Mouse (Mus musculus): ENCODE results near the gene Cyth1. TPM values are rescaled to one million over a fixed set of nuclear protein-coding genes. Genes with fewer than 3 reads are reported as not detected.

Cyth1 gene
- polyA plus RNA-seq, 1 experiment, result 47.7 TPM

DNA sequence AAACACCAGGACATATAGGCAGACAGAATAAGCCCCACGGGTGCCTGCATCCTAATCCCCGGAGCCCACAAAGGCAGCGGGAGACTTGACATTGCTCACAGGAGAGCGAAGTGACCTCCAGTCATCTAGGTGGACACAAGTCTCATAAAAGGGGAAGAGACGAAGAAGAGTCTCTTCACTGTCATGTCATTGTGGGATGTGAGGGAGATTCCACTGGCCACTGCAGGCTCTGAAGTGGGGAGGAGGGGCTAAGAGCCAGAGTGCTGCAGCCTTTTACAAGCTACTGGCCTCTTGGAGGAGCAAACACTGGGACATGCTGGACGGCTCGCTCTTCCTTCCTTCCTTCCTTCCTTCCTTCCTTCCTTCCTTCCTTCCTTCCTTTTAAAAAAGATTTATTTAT lies 13.5 kb downstream of the Cyth1 start:
- TF ChIP-seq POLR2A (IDR thresholded peaks at IDR 0.05; ENCODE audit: low read depth, low read length) (no peak), CTCF (IDR thresholded peaks at IDR 0.05; ENCODE audit: extremely low read depth, insufficient read depth, insufficient read length, insufficient replicate concordance) (no peak)
- no peak for DNase-seq (ENCODE audit: low read depth in 1 of 2, low spot score in 2 of 2)
- H3K27ac ChIP-seq (ENCODE audit: insufficient read depth, low read length), result peak overlapping the region; percentile 48
- no peak overlapping the region for H3K4me3 ChIP-seq (ENCODE audit: extremely low read depth, insufficient read depth, insufficient read length)
- no peaks in the 10 kb centered on the region for H3K27me3 ChIP-seq (ENCODE audit: control insufficient read depth, insufficient read depth, low read length)
- 66% methylated on average over 7 of the region's 7 CpGs for WGBS
- no peaks in the 10 kb centered on the region for H3K36me3 ChIP-seq (ENCODE audit: control insufficient read depth, insufficient read depth, low read length)
- peaks cover 68% of the 10 kb centered on the region; the same call in 1 of the 2 replicates for H3K4me1 ChIP-seq (ENCODE audit: control insufficient read depth, insufficient read depth, insufficient read length)

DNA sequence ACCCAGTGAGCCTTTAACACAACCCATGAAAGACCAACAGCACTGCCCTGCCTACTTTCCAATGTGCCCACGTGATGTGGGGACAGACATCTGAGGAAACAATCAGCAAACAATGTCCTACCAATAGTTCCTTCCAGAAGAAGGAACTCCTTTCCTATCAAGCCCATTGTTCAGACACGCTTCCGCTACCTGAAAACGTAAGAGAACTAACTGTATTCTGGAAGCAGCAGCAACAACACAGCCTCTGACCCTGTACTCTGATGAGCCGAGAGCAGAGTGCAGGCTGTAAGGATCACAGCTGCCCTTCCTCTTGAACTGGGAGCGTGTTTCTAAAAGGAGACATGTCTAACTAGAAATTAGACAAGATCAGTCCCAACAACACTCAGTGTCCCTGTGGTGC lies 13.9 kb downstream of the Cyth1 start:
- peak overlapping the region; percentile 48 for H3K27ac ChIP-seq (ENCODE audit: insufficient read depth, low read length)
- H3K36me3 ChIP-seq (ENCODE audit: control insufficient read depth, insufficient read depth, low read length), result no peaks in the 10 kb centered on the region
- TF ChIP-seq POLR2A (IDR thresholded peaks at IDR 0.05; ENCODE audit: low read depth, low read length), result no peak
- TF ChIP-seq CTCF (IDR thresholded peaks at IDR 0.05; ENCODE audit: extremely low read depth, insufficient read depth, insufficient read length, insufficient replicate concordance), result no peak
- no peak overlapping the region for H3K4me3 ChIP-seq (ENCODE audit: extremely low read depth, insufficient read depth, insufficient read length)
- H3K27me3 ChIP-seq (ENCODE audit: control insufficient read depth, insufficient read depth, low read length), result no peaks in the 10 kb centered on the region
- DNase-seq (ENCODE audit: low read depth in 1 of 2, low spot score in 2 of 2), result no peak
- 63% methylated on average over 6 of the region's 6 CpGs for WGBS
- H3K4me1 ChIP-seq (ENCODE audit: control insufficient read depth, insufficient read depth, insufficient read length), result peaks cover 64% of the 10 kb centered on the region; the same call in 1 of the 2 replicates

GRCm38 (mm10) chr11:118233924-118234323 lies 14.5 kb downstream of the Cyth1 start:
- TF ChIP-seq POLR2A (IDR thresholded peaks at IDR 0.05; ENCODE audit: low read depth, low read length) (no peak), CTCF (IDR thresholded peaks at IDR 0.05; ENCODE audit: extremely low read depth, insufficient read depth, insufficient read length, insufficient replicate concordance) (no peak)
- Histone ChIP-seq H3K4me3 (ENCODE audit: extremely low read depth, insufficient read depth, insufficient read length) (no peak overlapping the region), H3K27me3 (ENCODE audit: control insufficient read depth, insufficient read depth, low read length) (no peaks in the 10 kb centered on the region), H3K4me1 (ENCODE audit: control insufficient read depth, insufficient read depth, insufficient read length) (peaks cover 60% of the 10 kb centered on the region), H3K36me3 (ENCODE audit: control insufficient read depth, insufficient read depth, low read length) (no peaks in the 10 kb centered on the region), H3K27ac (ENCODE audit: insufficient read depth, low read length) (no peak overlapping the region)
- no peak for DNase-seq (ENCODE audit: low read depth in 1 of 2, low spot score in 2 of 2)
- 63% methylated on average over 3 of the region's 3 CpGs for WGBS

DNA sequence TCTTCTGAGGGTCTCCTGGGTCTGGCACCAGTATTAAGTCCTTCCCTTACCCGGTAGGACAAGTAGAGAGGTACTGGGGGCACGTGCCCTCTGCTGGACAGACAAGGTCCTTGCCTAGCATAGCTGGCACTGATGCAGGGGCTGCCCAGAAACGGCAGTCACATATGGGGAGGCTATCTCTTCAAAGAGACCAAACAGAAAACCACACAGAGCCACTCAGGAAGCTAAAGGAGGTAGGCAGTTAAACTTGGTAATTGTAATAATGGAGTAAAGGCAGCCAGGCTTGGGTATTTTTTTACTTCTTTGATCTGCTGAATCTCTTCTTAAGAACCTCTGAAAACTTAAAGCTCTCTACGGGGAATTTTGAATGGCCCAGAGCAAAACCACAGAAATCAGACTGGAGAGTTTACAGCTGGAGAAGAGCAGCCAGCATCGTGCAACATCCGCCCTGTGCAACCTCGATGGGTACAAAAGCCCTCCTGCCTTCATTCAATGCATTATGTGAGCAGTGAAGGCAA lies 16.0 kb downstream of the Cyth1 start:
- DNase-seq (ENCODE audit: low read depth in 1 of 2, low spot score in 2 of 2), result peak; percentile 66 to 73

DNA sequence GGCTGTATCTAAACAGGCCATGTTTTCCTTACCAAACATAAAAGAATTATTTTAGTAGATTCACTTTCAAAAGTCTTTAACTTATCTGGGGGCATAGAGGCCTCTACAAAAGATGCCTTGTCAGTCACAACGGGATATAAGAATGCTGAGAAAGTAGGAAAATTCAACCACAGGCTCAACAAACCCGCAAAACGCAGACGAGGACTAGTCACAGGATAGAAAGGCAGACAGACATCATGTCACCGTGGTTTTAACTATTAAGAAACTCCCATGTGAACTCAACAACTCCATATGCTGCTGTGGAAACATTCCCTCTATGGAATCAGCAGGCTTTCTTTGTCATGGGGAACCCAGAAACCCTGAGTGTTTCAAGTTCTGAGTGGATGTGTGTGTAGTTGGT lies 18.5 kb downstream of the Cyth1 start:
- no peak for DNase-seq (ENCODE audit: low read depth in 1 of 2, low spot score in 2 of 2)
- no peaks in the 10 kb centered on the region for H3K27me3 ChIP-seq (ENCODE audit: control insufficient read depth, insufficient read depth, low read length)
- TF ChIP-seq POLR2A (IDR thresholded peaks at IDR 0.05; ENCODE audit: low read depth, low read length) (no peak), CTCF (IDR thresholded peaks at IDR 0.05; ENCODE audit: extremely low read depth, insufficient read depth, insufficient read length, insufficient replicate concordance) (no peak)
- no peak overlapping the region for H3K4me3 ChIP-seq (ENCODE audit: extremely low read depth, insufficient read depth, insufficient read length)
- 54% methylated on average over 5 of the region's 5 CpGs for WGBS
- peak overlapping the region; percentile 55; the same call in 1 of the 2 replicates for H3K27ac ChIP-seq (ENCODE audit: insufficient read depth, low read length)
- H3K4me1 ChIP-seq (ENCODE audit: control insufficient read depth, insufficient read depth, insufficient read length), result peaks cover 60% of the 10 kb centered on the region
- no peaks in the 10 kb centered on the region for H3K36me3 ChIP-seq (ENCODE audit: control insufficient read depth, insufficient read depth, low read length)

More for the DNA sequence above, 16.0 kb downstream of the Cyth1 start:
- H3K27ac ChIP-seq (ENCODE audit: insufficient read depth, low read length), result peak overlapping the region; percentile 80
- no peaks in the 10 kb centered on the region for H3K36me3 ChIP-seq (ENCODE audit: control insufficient read depth, insufficient read depth, low read length)
- peaks cover 57% of the 10 kb centered on the region for H3K4me1 ChIP-seq (ENCODE audit: control insufficient read depth, insufficient read depth, insufficient read length)
- H3K4me3 ChIP-seq (ENCODE audit: extremely low read depth, insufficient read depth, insufficient read length), result peak overlapping the region; percentile 33; the same call in 1 of the 2 replicates
- WGBS, result 1% methylated on average over 7 of the region's 7 CpGs
- H3K27me3 ChIP-seq (ENCODE audit: control insufficient read depth, insufficient read depth, low read length), result no peaks in the 10 kb centered on the region
- TF ChIP-seq CTCF (IDR thresholded peaks at IDR 0.05; ENCODE audit: extremely low read depth, insufficient read depth, insufficient read length, insufficient replicate concordance) (peak; percentile 63; the same call in 1 of the 2 replicates), POLR2A (IDR thresholded peaks at IDR 0.05; ENCODE audit: low read depth, low read length) (no peak)

DNA sequence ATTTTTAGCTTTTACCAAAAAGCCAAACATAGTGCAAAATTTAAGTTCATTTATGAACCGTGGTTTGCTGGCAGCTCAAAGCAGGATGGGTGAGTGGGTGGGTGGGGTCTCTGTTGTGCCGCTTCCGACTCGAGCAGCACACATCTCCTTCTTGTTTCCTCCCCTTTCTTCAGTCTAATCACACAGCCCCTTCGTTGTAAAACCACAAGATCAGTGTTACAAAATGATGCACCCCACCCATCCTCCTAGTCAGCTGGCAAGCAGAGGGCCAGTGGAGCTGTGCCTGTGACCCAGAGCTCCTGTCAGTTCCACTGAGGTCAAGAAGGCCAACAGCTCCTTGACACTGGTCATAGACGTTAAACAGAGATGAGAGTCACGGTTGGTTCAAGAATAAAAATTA lies 20.7 kb downstream of the Cyth1 start:
- no peak overlapping the region for H3K4me3 ChIP-seq (ENCODE audit: extremely low read depth, insufficient read depth, insufficient read length)
- no peaks in the 10 kb centered on the region for H3K27me3 ChIP-seq (ENCODE audit: control insufficient read depth, insufficient read depth, low read length)
- 9% methylated on average over 7 of the region's 7 CpGs for WGBS
- peak overlapping the region; percentile 82 for H3K27ac ChIP-seq (ENCODE audit: insufficient read depth, low read length)
- H3K36me3 ChIP-seq (ENCODE audit: control insufficient read depth, insufficient read depth, low read length), result no peaks in the 10 kb centered on the region
- TF ChIP-seq CTCF (IDR thresholded peaks at IDR 0.05; ENCODE audit: extremely low read depth, insufficient read depth, insufficient read length, insufficient replicate concordance) (no peak), POLR2A (IDR thresholded peaks at IDR 0.05; ENCODE audit: low read depth, low read length) (peak; percentile 38)
- DNase-seq (ENCODE audit: low read depth in 1 of 2, low spot score in 2 of 2), result peak in 1 of 2 experiments; percentile 55
- peaks cover 56% of the 10 kb centered on the region for H3K4me1 ChIP-seq (ENCODE audit: control insufficient read depth, insufficient read depth, insufficient read length)

DNA sequence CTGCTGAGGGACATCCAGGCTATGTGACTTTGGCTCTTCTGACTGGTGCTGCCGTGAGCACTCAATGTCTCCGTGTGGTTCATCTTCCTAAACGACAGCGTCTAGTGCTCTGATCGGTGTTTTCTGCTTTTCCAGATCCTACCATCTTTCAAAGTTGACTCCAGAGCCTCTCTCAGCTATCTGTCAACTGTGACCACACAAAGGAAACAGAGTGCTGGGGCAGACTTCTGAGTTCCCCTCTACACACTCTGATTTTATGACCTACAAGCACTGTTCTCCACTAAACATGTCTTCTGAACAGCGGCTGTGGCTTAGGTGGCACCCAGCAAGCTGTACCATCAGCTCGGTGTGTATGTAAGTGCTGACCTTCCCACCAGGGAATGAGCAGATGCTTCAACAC lies 21.5 kb downstream of the Cyth1 start:
- Histone ChIP-seq H3K4me3 (ENCODE audit: extremely low read depth, insufficient read depth, insufficient read length) (peak overlapping the region; percentile 14; the same call in 1 of the 2 replicates), H3K36me3 (ENCODE audit: control insufficient read depth, insufficient read depth, low read length) (no peaks in the 10 kb centered on the region), H3K27me3 (ENCODE audit: control insufficient read depth, insufficient read depth, low read length) (no peaks in the 10 kb centered on the region), H3K4me1 (ENCODE audit: control insufficient read depth, insufficient read depth, insufficient read length) (peaks cover 58% of the 10 kb centered on the region), H3K27ac (ENCODE audit: insufficient read depth, low read length) (peak overlapping the region; percentile 91)
- no peak for DNase-seq (ENCODE audit: low read depth in 1 of 2, low spot score in 2 of 2)
- WGBS, result 9% methylated on average over 7 of the region's 7 CpGs
- TF ChIP-seq CTCF (IDR thresholded peaks at IDR 0.05; ENCODE audit: extremely low read depth, insufficient read depth, insufficient read length, insufficient replicate concordance) (no peak), POLR2A (IDR thresholded peaks at IDR 0.05; ENCODE audit: low read depth, low read length) (no peak)
